Mouse (Mus musculus) granulocyte monocyte progenitor cell, adult 5-6 weeks (primary cell): ENCODE data around the gene Mcub. TPM values are rescaled to one million over a fixed set of nuclear protein-coding genes. Genes with fewer than 3 reads are reported as not detected.

Source experiments
- ATAC-seq: replicated peaks from 2 replicates; pipeline ENCODE4 v1.8.0; 2016; ENCODE audit warnings: mild to moderate bottlenecking, moderate TSS enrichment, inconsistent platforms; ENCODE audit not compliant: poor library complexity, severe bottlenecking
- total RNA-seq, 2 experiments: library from RNA; stranded (forward) in 1 of 2; stranded (reverse) in 1 of 2; fragments of 200-712, 200-1000 nt in 1 of 2; fragments of >200 nt in 1 of 2; fragmentation: Nextera tagmentation in 1 of 2; gene quantifications; 2 replicates each; pipeline ENCODE4 v1.2.3; 2014 to 2017

Gene Mcub
- total RNA-seq, 2 experiments from 2014 or later: 1.9 to 12.8 TPM

DNA sequence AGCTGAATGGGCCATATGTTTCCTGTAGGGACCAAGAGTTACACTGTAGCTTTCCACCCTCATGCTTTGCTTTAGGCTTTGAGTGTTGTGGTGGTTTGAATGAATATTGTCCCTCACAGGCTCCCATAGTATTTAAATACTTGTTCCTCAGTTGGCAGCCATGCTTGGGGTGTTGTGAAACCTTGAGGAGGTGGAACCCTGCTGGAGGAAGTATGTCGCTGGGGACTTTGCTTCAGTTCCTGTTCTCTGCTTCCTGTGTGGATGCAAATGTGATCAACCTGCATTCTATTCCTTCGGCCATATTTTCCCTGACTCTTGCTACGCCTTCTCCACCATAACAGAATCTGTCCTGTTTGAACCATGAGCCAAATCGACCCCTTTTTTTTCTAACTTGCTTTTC lies 16.7 kb downstream of the Mcub start:
- ATAC-seq: peak; percentile 63

GRCm38 (mm10) chr3:129949158-129949773 lies 20.7 kb downstream of the Mcub start:
- ATAC-seq: peak; percentile 70

- peak; percentile 62 for ATAC-seq
These were observed 21.6 kb downstream of the Mcub start for GRCm38 (mm10) chr3:129948359-129948758.

GRCm38 (mm10) chr3:129946217-129946914 lies 23.6 kb downstream of the Mcub start:
- ATAC-seq: peak; percentile 12; the same call in 1 of the 2 replicates

- ATAC-seq: peak; percentile 64
These were observed 26.2 kb downstream of the Mcub start for GRCm38 (mm10) chr3:129943813-129944212.

- no peak for ATAC-seq
These were observed 28.7 kb downstream of the Mcub start for GRCm38 (mm10) chr3:129941291-129941690.

GRCm38 (mm10) chr3:129940780-129941179 lies 29.2 kb downstream of the Mcub start:
- no peak for ATAC-seq

- ATAC-seq: no peak
These were observed 30.9 kb downstream of the Mcub start for GRCm38 (mm10) chr3:129939058-129939457.

DNA sequence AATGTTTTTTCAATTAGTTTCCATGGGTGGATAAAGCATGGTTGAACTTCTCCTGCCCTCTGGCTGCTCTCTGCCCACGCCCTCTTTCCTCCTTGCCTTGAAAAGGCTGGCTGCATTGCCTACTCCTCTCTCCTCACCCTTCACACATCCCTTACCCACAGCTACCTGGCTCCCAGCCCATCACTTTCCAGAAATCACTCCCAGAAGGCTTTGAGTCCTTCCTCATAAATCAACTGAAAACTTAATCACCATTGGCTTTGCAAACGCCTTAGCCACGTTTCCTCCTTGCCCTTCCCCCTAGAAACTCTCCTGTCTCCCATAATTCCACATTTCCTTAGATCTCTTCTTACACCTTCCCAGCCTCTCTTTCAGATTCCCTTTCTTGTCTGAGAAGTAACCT lies 32.2 kb downstream of the Mcub start:
- ATAC-seq: no peak

DNA sequence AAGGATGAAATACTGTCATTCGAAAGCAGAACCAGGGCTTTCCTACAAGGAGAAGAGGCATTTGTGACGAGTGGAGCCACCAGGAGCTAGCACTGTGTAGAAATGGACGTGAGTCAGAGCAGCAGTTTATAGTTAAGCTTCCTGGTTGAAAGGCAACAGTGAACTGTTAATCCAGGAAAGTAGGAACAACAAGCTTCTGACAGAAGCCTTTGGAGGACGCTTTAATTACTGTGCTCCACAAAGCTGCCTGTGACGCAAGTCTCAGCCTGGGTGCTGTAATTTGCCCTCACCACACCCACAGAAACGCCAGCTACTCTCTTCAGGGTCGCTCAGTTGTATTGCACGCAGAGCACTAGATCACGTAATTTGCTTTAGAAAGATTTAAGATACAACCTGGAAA lies 33.4 kb downstream of the Mcub start:
- ATAC-seq: peak; percentile 97

DNA sequence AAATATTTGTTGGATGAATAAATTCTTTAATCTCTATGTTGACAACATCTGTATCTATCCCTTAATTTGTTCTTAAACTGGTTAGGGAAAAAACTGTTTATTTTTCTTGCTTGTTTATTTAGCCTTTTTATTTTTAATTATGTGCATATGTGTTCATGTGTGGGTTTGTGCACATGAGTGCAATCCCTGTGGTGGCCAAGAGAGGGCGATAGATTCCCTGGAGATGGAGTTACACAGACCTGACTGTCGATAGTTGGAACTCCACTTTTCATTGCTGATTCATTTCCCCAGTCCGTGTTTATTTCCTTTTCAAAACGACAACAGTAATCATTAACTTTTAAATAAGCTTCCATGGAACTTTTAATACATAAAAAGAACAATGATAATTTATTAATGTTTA lies 37.6 kb downstream of the Mcub start:
- ATAC-seq: peak; percentile 58; the same call in 1 of the 2 replicates

DNA sequence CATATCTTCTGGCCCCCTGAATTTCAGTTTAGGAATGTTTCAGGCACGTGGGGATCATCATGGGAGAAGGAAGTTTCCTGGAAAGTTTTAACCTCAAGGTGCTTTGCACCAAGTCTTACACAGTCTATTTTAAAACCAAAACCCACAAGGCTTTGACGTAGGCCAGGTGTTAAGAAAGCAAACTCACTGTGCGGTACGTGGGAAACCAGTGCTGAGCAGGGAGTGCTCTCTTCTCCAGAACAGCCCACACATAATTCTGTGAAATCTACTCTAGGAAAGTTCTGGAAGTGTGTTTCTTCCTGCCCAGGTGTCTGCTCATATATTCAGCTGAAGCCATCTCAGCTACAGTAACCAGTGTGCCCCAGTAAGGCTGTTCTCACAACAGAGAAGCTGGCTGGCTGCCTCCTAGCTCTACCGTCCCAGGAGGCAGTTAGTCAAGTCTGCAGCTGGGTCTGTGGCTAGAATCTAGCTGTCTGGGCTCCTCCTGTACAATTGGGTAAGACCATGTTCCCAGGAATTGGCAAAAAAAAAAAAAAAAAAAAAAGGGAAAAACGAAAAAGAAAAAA lies 39.7 kb downstream of the Mcub start:
- no peak for ATAC-seq

DNA sequence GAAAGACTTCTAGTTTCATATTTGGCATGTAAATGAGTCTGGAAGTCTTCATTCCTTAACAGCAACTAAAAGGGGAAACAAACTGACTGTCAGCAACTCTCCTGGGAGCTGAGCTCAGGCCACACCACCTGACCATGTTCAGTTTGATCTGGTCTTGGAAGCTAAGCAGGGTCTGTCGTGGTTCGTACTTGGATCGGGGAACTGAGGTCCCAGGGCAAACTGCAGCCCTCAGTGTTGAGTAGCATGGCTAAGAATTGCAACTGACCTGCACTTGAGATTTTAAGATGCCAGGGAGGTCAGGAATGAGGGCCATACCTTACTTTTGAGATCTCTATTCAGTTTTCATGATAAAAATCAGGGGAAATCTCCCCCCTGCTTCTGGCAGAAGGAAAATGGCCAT lies 44.1 kb downstream of the Mcub start:
- peak; percentile 27 for ATAC-seq

DNA sequence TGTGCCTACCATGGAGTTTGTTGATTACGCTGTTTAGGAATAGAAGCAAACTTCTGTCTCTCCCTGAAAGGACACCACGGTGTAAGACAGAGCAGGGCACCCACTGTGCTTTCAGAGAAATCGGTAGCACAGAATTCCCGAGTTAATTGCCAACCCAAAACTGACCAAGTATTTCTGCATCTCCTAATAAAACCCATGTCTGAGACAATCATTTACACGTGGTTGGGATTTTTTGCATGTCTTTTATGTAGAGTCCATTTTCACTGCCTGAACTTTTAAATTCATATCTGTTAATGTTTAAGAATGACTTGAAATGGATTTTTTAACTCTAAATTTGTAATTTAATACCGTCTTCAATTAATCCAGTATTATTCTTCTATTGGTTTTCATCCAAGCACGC lies 46.4 kb downstream of the Mcub start:
- no peak for ATAC-seq

GRCm38 (mm10) chr3:129918434-129918833 lies 51.6 kb downstream of the Mcub start:
- peak; percentile 88 for ATAC-seq

DNA sequence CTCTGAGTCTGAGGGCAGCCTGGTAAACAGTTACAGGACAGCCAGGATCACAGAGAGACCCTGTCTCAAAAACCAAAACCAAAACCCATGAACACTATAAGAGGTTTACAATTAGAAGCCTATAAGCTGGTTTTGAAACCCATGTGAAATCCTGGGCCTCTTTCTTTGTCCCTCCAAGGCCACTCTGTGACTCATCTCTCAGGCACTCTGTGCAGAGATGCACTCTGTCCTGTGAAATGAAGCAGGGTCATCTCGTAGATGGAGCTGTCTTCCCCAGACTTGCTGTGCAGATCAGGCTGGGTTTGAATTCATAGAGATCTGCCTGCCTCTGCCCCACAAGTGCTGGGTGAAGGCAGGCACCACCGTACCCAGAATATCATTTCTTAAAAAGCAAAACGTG lies 52.6 kb downstream of the Mcub start:
- no peak for ATAC-seq

- no peak for ATAC-seq
These were observed 56.8 kb downstream of the Mcub start for GRCm38 (mm10) chr3:129913241-129913640.

DNA sequence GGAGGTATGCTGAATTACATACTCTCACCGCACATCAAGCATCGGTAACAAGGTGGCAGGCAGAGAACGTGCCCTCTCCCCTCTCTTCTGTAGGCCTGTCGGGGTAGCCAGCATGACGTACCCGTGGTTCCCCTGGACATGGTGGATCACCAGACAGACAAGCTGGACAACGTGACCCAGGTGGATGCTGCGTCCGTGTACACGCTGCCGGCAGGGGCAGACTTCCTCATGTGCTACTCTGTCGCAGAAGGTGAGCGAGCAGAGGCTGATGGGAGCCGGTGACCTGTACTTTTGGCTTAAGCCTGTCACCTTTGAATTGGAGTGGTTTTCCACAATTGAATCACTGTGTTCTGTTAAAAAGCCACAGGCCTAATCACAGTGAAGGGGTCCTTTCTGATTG lies 58.0 kb downstream of the Mcub start:
- no peak for ATAC-seq

DNA sequence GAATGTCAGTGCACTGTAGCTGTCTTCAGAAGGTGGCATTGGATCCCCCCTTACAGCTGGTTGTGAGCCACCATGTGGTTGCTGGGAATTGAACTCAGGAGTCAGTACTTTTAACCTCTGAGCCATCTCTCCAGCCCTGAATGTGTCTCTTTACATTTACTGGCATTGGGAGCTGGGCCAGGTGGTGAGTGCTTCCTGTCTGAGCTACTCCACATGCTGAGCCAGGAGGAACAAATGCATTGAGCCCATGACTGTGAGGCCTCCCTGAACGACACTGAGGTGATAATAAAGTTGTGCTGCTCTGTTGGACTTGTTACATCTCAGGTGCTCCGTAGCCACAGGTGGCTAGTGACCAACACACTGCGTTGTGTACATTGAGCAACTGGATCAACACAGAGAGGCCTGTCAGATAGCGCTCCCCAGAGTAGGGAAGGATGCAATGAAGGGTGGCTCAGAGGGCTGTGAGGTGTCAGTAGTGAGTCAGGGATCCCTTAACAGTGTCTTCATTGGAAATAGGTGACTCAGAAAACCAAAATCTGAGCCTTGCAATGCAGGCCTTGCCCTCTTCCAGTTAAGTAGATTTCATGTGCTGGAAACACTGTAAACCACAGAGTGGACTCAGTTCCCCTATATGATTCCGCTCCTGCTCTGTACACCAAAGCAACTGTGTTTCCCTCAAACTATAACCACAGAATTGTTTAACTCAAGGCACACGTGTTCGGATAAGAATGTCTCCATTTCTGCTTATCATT lies 65.4 kb downstream of the Mcub start:
- ATAC-seq: peak; percentile 73

- no peak for ATAC-seq
These were observed 66.1 kb downstream of the Mcub start for GRCm38 (mm10) chr3:129903866-129904265.

DNA sequence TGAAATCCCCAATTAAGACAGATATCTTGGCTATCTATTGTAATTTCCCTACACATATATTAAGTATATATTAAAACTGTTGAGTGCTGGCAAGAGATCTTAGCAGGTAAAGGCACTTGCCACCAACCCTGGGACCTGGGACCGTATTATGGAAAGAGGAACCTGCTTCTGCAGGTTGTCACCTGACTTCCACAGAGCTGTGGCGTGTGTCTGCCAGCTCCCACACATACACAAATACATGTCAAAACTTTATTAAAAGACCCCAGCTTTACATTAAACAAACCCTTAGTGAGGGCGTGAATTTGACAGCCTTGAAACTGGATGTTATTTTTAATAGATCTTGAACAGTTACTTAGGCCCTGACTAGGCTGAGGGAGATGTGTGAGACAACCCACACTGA lies 66.6 kb downstream of the Mcub start:
- ATAC-seq: no peak
